Comparison of ENCODE assay signal across 9 mouse cellular contexts in the genomic region with DNA sequence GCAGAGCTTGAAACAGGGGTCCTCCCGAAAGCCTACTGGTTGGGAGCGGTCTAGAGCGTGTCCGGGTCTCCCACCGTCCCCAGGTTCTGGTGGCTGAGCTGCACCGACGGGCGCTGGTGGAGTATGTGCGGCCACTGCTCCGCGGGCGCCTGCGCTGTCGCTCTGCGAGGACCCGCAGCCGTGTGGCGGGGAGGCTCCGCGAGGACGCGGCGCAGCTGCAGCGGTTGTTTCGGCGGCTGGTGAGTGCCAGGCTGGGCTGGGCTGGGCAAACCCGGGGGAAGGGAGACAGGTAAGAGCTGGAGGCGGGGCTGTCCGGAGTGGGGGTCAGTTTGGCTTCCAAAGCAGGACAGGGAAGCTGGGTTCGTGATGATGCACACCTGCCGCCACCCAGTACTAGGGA. TPM values are rescaled to one million over a fixed set of nuclear protein-coding genes. Genes with fewer than 3 reads are reported as not detected.
DNase-seq lines count a peak whose midpoint lies in the region; ATAC-seq and TF ChIP-seq lines count a peak whose summit lies in the region.
"Had no signal": no experiment of that assay in that cellular context is flagged by ENCODE, and none has a peak within 500 bp of the region (broad histone marks: within the 10 kb centered on the region; RNA-seq: fewer than 3 reads in every experiment).

No protein-coding gene starts in this region.

- intact Hi-C loops in gastrocnemius, postnatal 14 days (cut with DNase I; ENCODE audit: low total_unique reads): no loop called here

- H3K4me3 ChIP-seq in heart, embryonic 16.5 days (ENCODE audit: low read length): peak overlapping the region; percentile 27; the same call in 1 of the 2 replicates
- H3K4me3 ChIP-seq in ES-Bruce4 (ENCODE audit: low read depth, low read length): peak overlapping the region; percentile 15
- H3K4me3 ChIP-seq in forebrain, embryonic 14.5 days (ENCODE audit: low read depth, low read length): peak overlapping the region; percentile 17
- peak overlapping the region; percentile 42 for H3K4me3 ChIP-seq in midbrain, embryonic 10.5 days

- no peak for DNase-seq in heart, postnatal 4 days
- peak; percentile 32 for DNase-seq in forebrain, embryonic 14.5 days (ENCODE audit: low spot score)
- DNase-seq in midbrain, embryonic 10.5 days (ENCODE audit: low spot score): peak; percentile 34
- no peak for DNase-seq in gastrocnemius, postnatal 14 days
- no peak for DNase-seq in layer of hippocampus, adult 9-10 months (ENCODE audit: low spot score)
- DNase-seq in cerebellum, postnatal 10 days: no peak

- peak overlapping the region; percentile 43 for H3K4me2 ChIP-seq in heart, embryonic 16.5 days (ENCODE audit: low read depth, low read length)
- H3K4me2 ChIP-seq in forebrain, embryonic 14.5 days (ENCODE audit: low read length): peak overlapping the region; percentile 40

- H3K27me3 ChIP-seq in heart, embryonic 16.5 days (ENCODE audit: control insufficient read depth, insufficient read depth, low read length): peaks cover 28% of the 10 kb centered on the region
- no peaks in the 10 kb centered on the region; the same call in 1 of the 2 replicates for H3K27me3 ChIP-seq in ES-Bruce4 (ENCODE audit: control insufficient read depth, insufficient read depth, low read length, poor library complexity, severe bottlenecking)
- H3K27me3 ChIP-seq in forebrain, embryonic 14.5 days (replicated peaks; ENCODE audit: control insufficient read depth, insufficient read depth, low read length): peaks cover 47% of the 10 kb centered on the region
- peaks cover 72% of the 10 kb centered on the region for H3K27me3 ChIP-seq in midbrain, embryonic 10.5 days (ENCODE audit: low read depth, poor library complexity, severe bottlenecking)

- H3K4me1 ChIP-seq in heart, embryonic 16.5 days (ENCODE audit: control insufficient read depth, insufficient read depth, low read length): peaks cover 3% of the 10 kb centered on the region
- H3K4me1 ChIP-seq in ES-Bruce4 (ENCODE audit: control insufficient read depth, insufficient read depth, low read length): no peaks in the 10 kb centered on the region
- no peaks in the 10 kb centered on the region for H3K4me1 ChIP-seq in forebrain, embryonic 14.5 days (ENCODE audit: control insufficient read depth, insufficient read depth, low read length)
- peaks cover 14% of the 10 kb centered on the region for H3K4me1 ChIP-seq in midbrain, embryonic 10.5 days

- 21% methylated on average over 31 of the region's 31 CpGs for WGBS in heart, embryonic 16.5 days
- WGBS in forebrain, embryonic 14.5 days: 3% methylated on average over 31 of the region's 31 CpGs
- 1% methylated on average over 31 of the region's 31 CpGs for WGBS in midbrain, embryonic 10.5 days

- TF ChIP-seq EP300 in ES-Bruce4 (IDR thresholded peaks at IDR 0.05; ENCODE audit: insufficient read depth, low read depth, low read length): no peak

- H3K27ac ChIP-seq in heart, embryonic 16.5 days (ENCODE audit: low read length): no peak overlapping the region
- no peak overlapping the region for H3K27ac ChIP-seq in ES-Bruce4 (ENCODE audit: insufficient read depth, low read length)
- no peak overlapping the region for H3K27ac ChIP-seq in forebrain, embryonic 14.5 days (ENCODE audit: low read depth, low read length)
- no peak overlapping the region for H3K27ac ChIP-seq in midbrain, embryonic 10.5 days (replicated peaks)

- no peak for TF ChIP-seq POLR2A in ES-Bruce4 (IDR thresholded peaks at IDR 0.05; ENCODE audit: insufficient read depth, low read length)

- H3K36me3 ChIP-seq in heart, embryonic 16.5 days (ENCODE audit: control insufficient read depth, insufficient read depth): no peaks in the 10 kb centered on the region
- H3K36me3 ChIP-seq in ES-Bruce4 (ENCODE audit: control insufficient read depth, insufficient read depth, low read length, poor library complexity, severe bottlenecking): no peaks in the 10 kb centered on the region
- H3K36me3 ChIP-seq in forebrain, embryonic 14.5 days (ENCODE audit: control insufficient read depth, insufficient read depth, low read length): no peaks in the 10 kb centered on the region
- no peaks in the 10 kb centered on the region for H3K36me3 ChIP-seq in midbrain, embryonic 10.5 days

- H3K9me3 ChIP-seq in heart, embryonic 16.5 days (replicated peaks; ENCODE audit: control insufficient read depth, low read length): no peaks in the 10 kb centered on the region
- H3K9me3 ChIP-seq in ES-Bruce4 (replicated peaks; ENCODE audit: control insufficient read depth, insufficient read depth, low read length, poor library complexity, severe bottlenecking): no peaks in the 10 kb centered on the region
- no peaks in the 10 kb centered on the region for H3K9me3 ChIP-seq in forebrain, embryonic 14.5 days (replicated peaks; ENCODE audit: control insufficient read depth, low read length)
- H3K9me3 ChIP-seq in midbrain, embryonic 10.5 days (replicated peaks): no peaks in the 10 kb centered on the region; the same call in none of the 2 replicates

- no peak overlapping the region for H3K9ac ChIP-seq in heart, embryonic 16.5 days (ENCODE audit: low read length)
- peak overlapping the region; percentile 33; the same call in 1 of the 2 replicates for H3K9ac ChIP-seq in ES-Bruce4 (ENCODE audit: low read depth, poor library complexity, severe bottlenecking)
- peak overlapping the region; percentile 25; the same call in 1 of the 2 replicates for H3K9ac ChIP-seq in forebrain, embryonic 14.5 days (ENCODE audit: low read length)

- TF ChIP-seq CTCF in ES-Bruce4 (IDR thresholded peaks at IDR 0.05; ENCODE audit: low read depth, low read length): no peak

- ATAC-seq in heart, embryonic 16.5 days (replicated peaks; ENCODE audit: extremely low read depth, insufficient read depth, low FRiP score): 0 out of 2 replicates have a peak, but pooled peaks have one; percentile 10
- ATAC-seq in forebrain, embryonic 14.5 days: no peak

RNA-seq across cellular contexts. Expression of gene Bloc1s3, which starts 18.6 kb away (rescaled TPM):
- 1.6 and 1.7 TPM in 2 replicates for polyA plus RNA-seq in heart, embryonic 16.5 days (2015; fragmentation: Nextera tagmentation; extraction: Ambion mirVana)
- total RNA-seq in heart, postnatal 4 days (2021): 1 to 10 TPM; 2.0 to 2.5 TPM
- 5.7 and 6.9 TPM in 2 replicates for polyA plus RNA-seq in ES-Bruce4 (2011; ENCODE audit: insufficient read depth, insufficient read length, low read depth, missing spikeins)
- polyA plus RNA-seq in forebrain, embryonic 14.5 days (2014; fragmentation: Nextera tagmentation; extraction: Ambion mirVana): 2.1 and 2.3 TPM in 2 replicates
- 2.3 and 2.4 TPM in 2 replicates for polyA plus RNA-seq in midbrain, embryonic 10.5 days (2016; fragmentation: Nextera tagmentation; extraction: Ambion mirVana)
- total RNA-seq in gastrocnemius, postnatal 14 days (2021): 1 to 10 TPM; 1.7 to 2.1 TPM

RNA-seq across cellular contexts. Expression of gene Trappc6a, which starts 18.7 kb away (rescaled TPM):
- polyA plus RNA-seq in heart, embryonic 16.5 days (2015; fragmentation: Nextera tagmentation; extraction: Ambion mirVana): 73.2 and 83.4 TPM in 2 replicates
- 10 to 100 TPM; 45.8 to 46.8 TPM for total RNA-seq in heart, postnatal 4 days (2021)
- polyA plus RNA-seq in ES-Bruce4 (2011; ENCODE audit: insufficient read depth, insufficient read length, low read depth, missing spikeins): 23.5 and 33.6 TPM in 2 replicates
- polyA plus RNA-seq in forebrain, embryonic 14.5 days (2014; fragmentation: Nextera tagmentation; extraction: Ambion mirVana): 34.2 and 42.5 TPM in 2 replicates
- 65.2 and 68.2 TPM in 2 replicates for polyA plus RNA-seq in midbrain, embryonic 10.5 days (2016; fragmentation: Nextera tagmentation; extraction: Ambion mirVana)
- total RNA-seq in gastrocnemius, postnatal 14 days (2021): 10 to 100 TPM; 19.9 to 20.0 TPM

RNA-seq across cellular contexts. Expression of gene Exoc3l2, which starts 26.4 kb away (rescaled TPM):
- polyA plus RNA-seq in heart, embryonic 16.5 days (2015; fragmentation: Nextera tagmentation; extraction: Ambion mirVana): 0.50 and 0.59 TPM in 2 replicates
- 1 to 10 TPM in 1 of 2 experiments, under 1 TPM in 1; 0.93 to 1.1 TPM for total RNA-seq in heart, postnatal 4 days (2021)
- polyA plus RNA-seq in ES-Bruce4 (2011; ENCODE audit: insufficient read depth, insufficient read length, low read depth, missing spikeins): 3.0 and 3.8 TPM in 2 replicates
- polyA plus RNA-seq in forebrain, embryonic 14.5 days (2014; fragmentation: Nextera tagmentation; extraction: Ambion mirVana): 0.16 and 0.25 TPM in 2 replicates
- polyA plus RNA-seq in midbrain, embryonic 10.5 days (2016; fragmentation: Nextera tagmentation; extraction: Ambion mirVana): 0.75 and 0.81 TPM in 2 replicates
- total RNA-seq in gastrocnemius, postnatal 14 days (2021): under 1 TPM; 0.47 to 0.74 TPM
- total RNA-seq: neutrophil, adult 5-6 weeks had no signal

RNA-seq across cellular contexts. Expression of gene Nkpd1, which starts 28.1 kb away (rescaled TPM):
- 0.14 TPM in 1 of 2 replicates, not detected in the other for polyA plus RNA-seq in heart, embryonic 16.5 days (2015; fragmentation: Nextera tagmentation; extraction: Ambion mirVana)
- total RNA-seq in heart, postnatal 4 days (2021): not detected
- 0.23 and 0.34 TPM in 2 replicates for polyA plus RNA-seq in ES-Bruce4 (2011; ENCODE audit: insufficient read depth, insufficient read length, low read depth, missing spikeins)
- 0.36 and 0.57 TPM in 2 replicates for polyA plus RNA-seq in forebrain, embryonic 14.5 days (2014; fragmentation: Nextera tagmentation; extraction: Ambion mirVana)
- polyA plus RNA-seq in midbrain, embryonic 10.5 days (2016; fragmentation: Nextera tagmentation; extraction: Ambion mirVana): 0.06 TPM in 2 replicates
- total RNA-seq in gastrocnemius, postnatal 14 days (2021): not detected
- total RNA-seq: neutrophil, adult 5-6 weeks had no signal

RNA-seq across cellular contexts. Expression of gene Mark4, which starts 30.9 kb away (rescaled TPM):
- polyA plus RNA-seq in heart, embryonic 16.5 days (2015; fragmentation: Nextera tagmentation; extraction: Ambion mirVana): 4.5 and 6.2 TPM in 2 replicates
- total RNA-seq in heart, postnatal 4 days (2021): 10 to 100 TPM; 28.8 to 30.3 TPM
- polyA plus RNA-seq in ES-Bruce4 (2011; ENCODE audit: insufficient read depth, insufficient read length, low read depth, missing spikeins): 33.1 and 33.3 TPM in 2 replicates
- 9.2 and 13.0 TPM in 2 replicates for polyA plus RNA-seq in forebrain, embryonic 14.5 days (2014; fragmentation: Nextera tagmentation; extraction: Ambion mirVana)
- 8.0 and 8.4 TPM in 2 replicates for polyA plus RNA-seq in midbrain, embryonic 10.5 days (2016; fragmentation: Nextera tagmentation; extraction: Ambion mirVana)
- 10 to 100 TPM; 12.6 to 14.1 TPM for total RNA-seq in gastrocnemius, postnatal 14 days (2021)

Comparison
In these comparisons a context has a peak if more than half of its experiments do, and no peak if none do; other contexts are left out.
1. DNase-seq: peak in forebrain, embryonic 14.5 days (single experiment) and midbrain, embryonic 10.5 days (single experiment); none in heart, postnatal 4 days (single experiment), gastrocnemius, postnatal 14 days (single experiment), layer of hippocampus, adult 9-10 months (single experiment) and cerebellum, postnatal 10 days (0 of 2).
2. Peak in every context shown above with its lines, with median percentiles within 50 percentile points of each other: H3K4me3 ChIP-seq.